Mouse (Mus musculus): Measurements from ENCODE around the gene Cabp2.
"Not testable (repeated sequence)": the region's sequence is repeated elsewhere in the genome, so short reads cannot be mapped to it uniquely, and the experiment has no call there.

- not testable (repeated sequence) for TF ChIP-seq CTCF (IDR thresholded peaks at IDR 0.05; ENCODE audit: low read depth, low read length); POLR2A (IDR thresholded peaks at IDR 0.05; ENCODE audit: borderline replicate concordance, low read depth, low read length)
Observed at GRCm38 (mm10) chr19:4041500-4041899, 39.9 kb upstream of the Cabp2 start.
